Mouse (Mus musculus) A20 (cell line): ENCODE measurements around the gene Catip.
"Not testable (repeated sequence)": the region's sequence is repeated elsewhere in the genome, so short reads cannot be mapped to it uniquely, and the experiment has no call there.

Experiments used
- DNase-seq: peaks from one replicate; pipeline ENCODE4 v3.0.0-alpha.2; 2011; ENCODE audit warnings: low read depth, low spot score

Catip gene

DNA sequence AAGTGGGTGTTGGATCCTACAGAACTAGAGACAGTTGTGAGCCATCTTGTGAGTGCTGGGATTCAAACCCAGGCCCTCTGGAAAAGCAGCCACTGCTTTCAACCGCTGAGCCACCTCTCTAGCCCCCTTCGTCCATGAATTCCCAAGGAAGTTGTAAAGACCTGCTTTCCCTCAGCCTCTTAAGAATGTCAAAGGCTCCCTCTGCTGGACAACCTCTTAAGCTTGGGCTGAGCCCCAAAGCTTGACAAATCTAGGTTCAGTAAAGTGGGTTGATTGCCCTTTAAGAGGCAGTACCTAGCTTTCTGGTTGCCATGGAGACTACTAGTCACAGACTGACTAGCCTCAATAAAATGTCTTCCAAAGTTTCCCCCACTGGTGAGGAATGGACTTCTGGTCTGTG, at the start of gene Catip:
Catip (plus strand) TSS at position 297 of the 400 bp plus-strand sequence.
- peak; percentile 83 for DNase-seq

GRCm38 (mm10) chr1:74313049-74313692, 48.7 kb upstream of the Catip start:
- DNase-seq, result peak; percentile 86

- no peak for DNase-seq
These were observed 47.1 kb upstream of the Catip start for GRCm38 (mm10) chr1:74314796-74315195.

DNA sequence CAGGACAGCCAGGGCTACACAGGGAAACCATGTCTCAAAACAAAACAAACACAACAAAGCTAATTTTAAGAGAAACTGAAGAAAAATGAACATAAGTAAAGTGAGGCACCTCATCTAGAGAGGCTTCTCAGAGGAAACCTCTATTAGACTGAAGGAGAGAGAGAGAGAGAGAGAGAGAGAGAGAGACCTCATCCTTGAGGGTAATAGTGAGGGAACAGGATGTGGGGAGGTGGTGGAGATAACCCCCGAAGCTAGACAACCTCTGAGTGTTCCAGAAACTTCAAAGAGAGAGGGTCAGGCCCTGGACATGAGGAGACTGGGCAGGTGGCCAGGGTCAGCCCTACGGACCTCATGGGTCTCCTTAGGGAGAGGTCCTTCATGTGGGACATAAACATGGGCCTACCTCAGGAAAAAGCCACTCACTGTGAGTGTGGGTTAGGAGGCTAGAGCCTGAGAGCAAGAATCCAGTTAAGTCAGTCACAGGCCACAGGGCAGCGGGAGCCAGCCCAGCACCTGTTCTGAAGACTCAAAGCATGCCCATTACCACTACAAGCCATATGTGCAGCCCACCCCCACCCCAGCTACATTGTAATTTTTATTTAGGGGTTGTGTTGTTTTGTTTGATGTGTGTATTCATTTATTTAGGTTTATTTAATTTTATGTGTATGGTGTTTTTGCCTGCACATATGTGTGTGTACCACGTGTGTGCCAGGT, 45.6 kb upstream of the Catip start:
- no peak for DNase-seq

DNA sequence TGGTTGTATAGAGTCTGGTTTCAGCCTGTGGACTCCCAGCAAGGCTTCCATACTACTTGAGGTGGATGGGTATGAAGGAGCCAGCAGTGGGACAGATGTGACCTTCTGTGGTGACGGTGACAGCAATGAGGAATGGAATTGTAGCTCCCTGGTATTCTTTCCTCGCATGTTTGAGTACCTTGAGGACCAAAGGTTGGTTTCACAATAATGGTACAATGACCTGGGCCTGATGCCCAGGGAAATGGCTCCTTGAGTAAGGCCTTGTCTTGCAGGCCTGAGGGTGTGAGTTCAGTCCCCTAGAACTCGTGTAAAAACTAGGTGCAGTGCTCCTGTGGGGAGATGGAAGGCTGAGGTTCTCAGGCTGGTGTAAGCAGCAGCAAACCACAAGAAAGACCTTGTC, 43.2 kb upstream of the Catip start:
- DNase-seq, result no peak

DNA sequence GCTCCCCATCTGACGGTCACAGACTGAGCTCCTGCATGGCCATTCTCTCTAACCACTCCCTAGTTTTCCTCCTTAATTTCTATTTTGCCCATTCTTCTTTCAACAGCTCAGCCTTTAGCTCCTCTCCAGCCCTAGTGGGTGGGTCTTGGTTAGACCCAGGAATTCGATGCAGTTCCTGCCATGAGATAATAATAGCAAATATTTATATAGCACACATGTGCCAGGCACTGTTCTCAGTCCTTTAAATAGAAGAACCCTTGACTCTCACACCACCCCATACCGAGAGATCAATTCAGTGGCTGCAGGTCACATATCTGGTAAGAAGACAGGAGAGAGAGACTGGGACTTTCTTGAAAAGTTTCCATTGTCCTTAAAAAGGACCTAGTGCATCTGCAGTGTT, 40.5 kb upstream of the Catip start:
- DNase-seq, result no peak

GRCm38 (mm10) chr1:74326916-74327315, 35.0 kb upstream of the Catip start:
- DNase-seq, result not testable (repeated sequence)

- no peak for DNase-seq
These were observed 31.9 kb upstream of the Catip start for GRCm38 (mm10) chr1:74329899-74330431.

DNA sequence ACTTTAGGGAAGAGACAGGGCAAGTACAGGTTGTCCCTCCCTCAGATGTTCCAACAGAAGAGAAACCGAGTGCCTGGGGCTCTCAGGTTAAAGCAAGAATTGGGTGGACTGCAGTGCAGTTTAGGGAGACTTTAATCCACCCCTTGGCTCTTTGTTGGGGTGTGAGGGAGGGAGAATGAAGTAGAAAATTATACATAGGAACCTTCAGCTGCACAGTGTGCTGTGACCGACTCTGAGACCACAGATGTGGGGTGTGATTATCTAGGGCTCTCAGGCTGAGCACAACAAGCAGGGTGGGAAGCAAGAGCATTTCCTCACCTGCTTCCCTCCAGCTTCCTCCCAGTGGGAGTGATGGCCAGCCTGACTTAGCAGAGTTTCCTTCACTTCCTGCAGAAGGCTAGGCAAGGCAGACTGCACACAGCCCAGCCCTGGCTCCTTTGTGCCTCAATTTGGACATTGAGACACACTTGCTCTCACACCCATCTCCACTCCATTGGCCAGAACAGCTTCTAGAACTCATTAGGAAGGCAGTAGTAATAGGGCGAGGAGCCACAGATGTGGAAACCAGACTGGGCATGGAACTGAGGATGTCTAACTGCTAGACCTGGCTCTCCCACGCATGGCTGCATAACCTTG, 30.7 kb upstream of the Catip start:
- no peak for DNase-seq

DNA sequence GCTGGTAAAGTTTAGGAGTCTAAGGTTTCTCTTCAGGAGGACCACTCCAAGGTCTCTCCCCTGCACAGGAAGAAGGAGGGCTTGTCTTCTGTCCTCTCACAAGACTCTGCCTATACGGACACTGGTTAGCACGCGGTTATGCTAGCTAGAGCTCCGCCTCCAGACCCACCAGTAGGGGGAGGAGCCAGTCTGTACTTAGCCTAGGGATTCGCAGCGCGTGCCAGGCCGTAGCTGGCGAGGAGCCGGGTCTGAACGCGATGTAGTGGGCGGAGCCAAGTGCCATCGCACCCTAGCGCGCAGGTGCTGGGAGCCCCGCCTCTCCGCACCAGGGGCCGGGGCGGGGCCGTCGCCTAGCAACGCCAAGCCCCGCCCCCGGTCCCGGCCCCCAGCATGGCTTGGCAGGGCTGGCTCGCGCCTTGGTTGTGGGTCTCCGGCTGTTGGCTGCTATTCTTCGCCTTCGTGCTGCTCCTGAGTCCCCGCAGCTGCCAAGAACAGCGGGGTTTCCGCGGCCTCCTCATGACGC, 29.6 kb upstream of the Catip start:
- peak; percentile 100 for DNase-seq

DNA sequence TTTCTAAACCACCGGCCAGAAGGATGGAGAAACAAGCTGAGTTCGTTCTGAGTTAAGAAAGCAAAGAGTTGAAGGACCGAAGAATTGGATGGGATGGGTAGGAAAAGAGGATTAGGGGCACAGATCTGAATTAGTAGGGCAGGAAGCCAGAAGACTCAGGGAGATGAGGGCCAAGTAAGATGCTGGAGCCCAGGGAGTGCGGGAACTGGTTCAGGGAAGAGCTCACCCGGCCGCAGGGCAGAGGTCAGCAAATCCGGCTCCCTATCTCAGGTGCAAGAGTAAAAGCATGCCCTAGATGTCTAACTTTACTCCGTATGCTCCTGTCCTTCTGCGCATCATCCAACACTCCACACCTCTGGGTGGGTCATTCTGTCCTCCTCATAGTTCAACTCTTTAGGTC, 29.0 kb upstream of the Catip start:
- DNase-seq, result peak; percentile 62

GRCm38 (mm10) chr1:74334607-74335006, 27.3 kb upstream of the Catip start:
- no peak for DNase-seq

DNA sequence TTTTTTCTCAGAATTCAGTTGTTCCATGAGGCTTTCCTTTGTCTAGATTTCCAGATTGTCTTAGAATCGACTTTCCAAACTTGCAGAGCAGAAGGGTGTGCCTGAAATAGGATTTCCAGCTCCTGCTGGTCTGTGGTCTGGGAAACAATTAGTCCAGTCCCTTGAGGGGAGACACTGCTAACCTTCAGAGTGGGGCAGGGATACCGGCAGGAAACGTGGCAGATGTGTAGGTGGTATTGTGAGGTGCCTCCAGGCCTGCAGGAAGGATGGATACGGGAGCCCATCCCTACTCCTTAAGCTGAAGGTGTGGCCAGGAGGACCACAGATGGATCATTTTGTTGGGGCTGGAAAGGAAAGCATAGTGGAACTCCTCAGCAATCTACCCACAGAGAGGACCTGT, 26.9 kb upstream of the Catip start:
- no peak for DNase-seq

DNA sequence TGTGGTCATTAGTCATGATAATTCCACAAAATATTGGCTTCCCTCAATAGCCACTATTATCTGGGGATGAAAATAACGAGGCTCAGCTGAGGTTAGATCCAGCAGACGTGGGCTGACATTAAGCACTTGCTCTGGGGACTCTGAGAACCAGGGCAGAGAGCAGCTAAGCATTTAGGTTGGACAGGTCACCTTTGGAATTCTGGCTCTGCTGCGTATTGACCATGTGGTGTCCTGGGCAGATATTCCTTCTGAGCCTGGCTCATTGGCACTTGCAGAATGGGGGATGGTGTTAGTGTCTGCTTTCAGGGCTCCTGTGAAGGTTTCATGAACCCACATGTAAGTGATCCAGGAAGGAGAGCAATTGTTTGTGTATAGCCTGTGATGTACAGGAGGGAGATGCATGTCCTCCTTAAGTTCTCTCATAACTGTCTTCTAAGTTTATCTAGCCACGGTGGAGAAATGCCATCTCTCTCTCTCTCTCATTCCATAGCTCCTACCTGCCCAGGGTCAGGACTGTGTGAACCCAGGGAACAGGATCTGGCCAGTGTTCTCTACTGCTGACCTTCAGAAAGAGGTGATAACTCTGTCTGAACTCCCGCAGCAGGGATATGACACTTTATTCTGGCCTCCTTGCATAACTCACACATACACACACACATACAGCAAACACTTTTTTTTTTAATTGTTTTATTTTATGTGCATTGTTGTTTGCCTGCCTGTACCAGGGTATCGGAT, 26.3 kb upstream of the Catip start:
- no peak for DNase-seq

GRCm38 (mm10) chr1:74337241-74337771, 24.6 kb upstream of the Catip start:
- no peak for DNase-seq

DNA sequence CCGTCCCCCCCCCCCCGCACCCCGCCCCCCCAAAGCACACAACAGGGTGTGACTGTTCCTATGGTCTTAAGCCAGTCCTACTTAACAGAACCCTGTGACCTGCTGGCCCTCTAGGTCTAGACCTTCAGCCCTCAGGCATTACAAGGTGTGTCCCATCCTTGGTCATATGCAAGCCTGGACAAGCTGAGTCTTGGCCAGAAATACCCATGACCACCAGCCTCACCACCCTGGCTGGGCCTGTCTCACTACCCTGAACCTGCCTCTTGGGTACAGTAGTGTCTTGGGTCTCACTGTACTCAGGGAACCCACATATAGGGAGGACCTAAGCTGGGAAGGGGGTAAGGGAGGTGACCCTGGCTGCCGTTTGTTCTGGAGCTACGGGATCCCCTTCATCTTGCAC, 23.9 kb upstream of the Catip start:
- no peak for DNase-seq

- no peak for DNase-seq
These were observed 23.3 kb upstream of the Catip start for GRCm38 (mm10) chr1:74338626-74339025.

- no peak for DNase-seq
These were observed 22.0 kb upstream of the Catip start for GRCm38 (mm10) chr1:74339917-74340316.

GRCm38 (mm10) chr1:74340361-74340764, 21.5 kb upstream of the Catip start:
- DNase-seq, result no peak

DNA sequence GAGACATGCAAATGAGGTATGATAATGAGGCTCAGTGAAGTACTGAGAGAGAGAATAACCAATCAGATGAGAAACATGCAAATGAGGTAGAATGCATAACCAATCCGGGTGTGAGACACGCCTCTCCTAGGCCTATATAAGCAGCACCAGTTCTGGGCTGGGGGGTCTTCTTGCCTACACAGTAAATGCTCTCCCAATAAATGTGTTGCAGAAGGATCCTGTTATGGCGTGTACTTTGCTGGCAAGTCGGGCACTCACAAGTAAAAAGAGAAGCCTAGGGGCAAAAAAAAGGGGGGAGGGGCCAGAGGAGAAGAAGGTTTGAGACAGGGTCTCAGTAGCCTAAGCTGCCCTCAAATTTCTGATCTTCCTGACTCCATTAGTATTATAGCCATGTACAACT, 20.9 kb upstream of the Catip start:
- not testable (repeated sequence) for DNase-seq

GRCm38 (mm10) chr1:74341898-74342297, 20.0 kb upstream of the Catip start:
- DNase-seq, result no peak
